2 mouse cellular contexts compared by ENCODE assay signal in genomic region chr11:101087682-101088055, GRCm38 (mm10).
TF ChIP-seq lines count a peak whose summit lies in the region.

No protein-coding gene starts in this region.

TF ChIP-seq in CH12.LX, 34 proteins besides CTCF, POLR2A, EP300 and RAD21:
- TF ChIP-seq JUN (IDR thresholded peaks at IDR 0.05; ENCODE audit: insufficient read depth, low read depth, low read length) (no peak), CHD2 (IDR thresholded peaks at IDR 0.05; ENCODE audit: low read length) (no peak), MAX (IDR thresholded peaks at IDR 0.05; ENCODE audit: low read length) (no peak), ZKSCAN1 (IDR thresholded peaks at IDR 0.05; ENCODE audit: borderline replicate concordance, low read depth, low read length) (no peak), POLR2AphosphoS2 (IDR thresholded peaks at IDR 0.05; ENCODE audit: low read depth, low read length) (no peak), NRF1 (IDR thresholded peaks at IDR 0.05; ENCODE audit: low read depth, low read length) (no peak), IRF4 (IDR thresholded peaks at IDR 0.05; ENCODE audit: low read depth, low read length) (no peak), RCOR1 (conservative IDR thresholded peaks at IDR 0.05; ENCODE audit: low read depth, low read length) (no peak), MAFK (IDR thresholded peaks at IDR 0.05; ENCODE audit: insufficient replicate concordance, low read length) (no peak), TBP (conservative IDR thresholded peaks at IDR 0.05; ENCODE audit: low read depth, low read length) (no peak), SMC3 (IDR thresholded peaks at IDR 0.05; ENCODE audit: low read depth, low read length) (no peak), E2F4 (IDR thresholded peaks at IDR 0.05; ENCODE audit: insufficient replicate concordance, low read depth, low read length) (no peak), MEF2A (IDR thresholded peaks at IDR 0.05; ENCODE audit: borderline replicate concordance, low read depth, low read length) (no peak), HCFC1 (IDR thresholded peaks at IDR 0.05; ENCODE audit: low read depth, low read length) (no peak), NELFE (IDR thresholded peaks at IDR 0.05; ENCODE audit: low read depth, low read length) (no peak), MYC (IDR thresholded peaks at IDR 0.05; ENCODE audit: low read depth, low read length) (no peak)

TF ChIP-seq in MEL, 35 proteins besides CTCF, POLR2A, EP300 and RAD21:
- TF ChIP-seq JUND (IDR thresholded peaks at IDR 0.05; ENCODE audit: low read depth, low read length) (no peak), UBTF (IDR thresholded peaks at IDR 0.05; ENCODE audit: borderline replicate concordance, insufficient read depth, low read depth, low read length) (no peak), MAZ (IDR thresholded peaks at IDR 0.05; ENCODE audit: low read depth, low read length) (no peak), HCFC1 (IDR thresholded peaks at IDR 0.05; ENCODE audit: low read depth, low read length) (no peak), TAL1 (IDR thresholded peaks at IDR 0.05; ENCODE audit: low read length) (no peak), NRF1 (IDR thresholded peaks at IDR 0.05; ENCODE audit: insufficient read depth, low read depth, low read length, poor library complexity, severe bottlenecking) (no peak), ZMIZ1 (IDR thresholded peaks at IDR 0.05; ENCODE audit: low read depth, low read length) (no peak), CHD2 (IDR thresholded peaks at IDR 0.05; ENCODE audit: low read length) (no peak), SMC3 (IDR thresholded peaks at IDR 0.05; ENCODE audit: low read depth, low read length) (no peak), CHD1 (IDR thresholded peaks at IDR 0.05; ENCODE audit: low read depth, low read length) (no peak), E2F4 (IDR thresholded peaks at IDR 0.05; ENCODE audit: borderline replicate concordance, low read depth, low read length) (no peak), GABPA (IDR thresholded peaks at IDR 0.05; ENCODE audit: low read depth, low read length) (no peak), MYB (IDR thresholded peaks at IDR 0.05; ENCODE audit: low read depth, low read length) (no peak), ZNF384 (IDR thresholded peaks at IDR 0.05; ENCODE audit: low read depth, low read length) (no peak), BHLHE40 (IDR thresholded peaks at IDR 0.05; ENCODE audit: borderline replicate concordance, low read depth, low read length) (no peak), MAX (IDR thresholded peaks at IDR 0.05; ENCODE audit: low read length) (no peak), GATA1 (IDR thresholded peaks at IDR 0.05; ENCODE audit: low read depth, low read length) (no peak), MXI1 (IDR thresholded peaks at IDR 0.05; ENCODE audit: low read depth, low read length) (no peak), TBP (IDR thresholded peaks at IDR 0.05; ENCODE audit: low read depth, low read length) (no peak), NELFE (IDR thresholded peaks at IDR 0.05; ENCODE audit: low read depth, low read length) (no peak)
